ENCODE assay signal across 9 mouse cellular contexts in genomic region chr11:109320361-109320933, GRCm38 (mm10). TPM values are rescaled to one million over a fixed set of nuclear protein-coding genes. Genes with fewer than 3 reads are reported as not detected.
DNase-seq lines count a peak whose midpoint lies in the region; ATAC-seq and TF ChIP-seq lines count a peak whose summit lies in the region.
"Had no signal": no experiment of that assay in that cellular context is flagged by ENCODE, and none has a peak within 500 bp of the region (broad histone marks: within the 10 kb centered on the region; RNA-seq: fewer than 3 reads in every experiment).

No protein-coding gene starts in this region.

- 35% methylated on average over 8 of the region's 8 CpGs for WGBS in hindbrain, embryonic 13.5 days
- 59% methylated on average over 8 of the region's 8 CpGs for WGBS in hindbrain, embryonic 10.5 days
- 24% methylated on average over 8 of the region's 8 CpGs for WGBS in hindbrain, postnatal 0 days
- 32% methylated on average over 8 of the region's 8 CpGs for WGBS in limb, embryonic 14.5 days
- 73% methylated on average over 8 of the region's 8 CpGs for WGBS in liver, postnatal 0 days (ENCODE audit: insufficient replicate concordance)

- H3K4me3 ChIP-seq in hindbrain, embryonic 13.5 days: no peak overlapping the region
- no peak overlapping the region for H3K4me3 ChIP-seq in hindbrain, embryonic 10.5 days
- H3K4me3 ChIP-seq in hindbrain, postnatal 0 days (ENCODE audit: low read length): no peak overlapping the region
- H3K4me3 ChIP-seq in limb, embryonic 14.5 days (replicated peaks; ENCODE audit: low read length): no peak overlapping the region
- no peak overlapping the region for H3K4me3 ChIP-seq in liver, postnatal 0 days (ENCODE audit: low read depth, low read length)
- H3K4me3 ChIP-seq: neural tube, embryonic 12.5 days had no signal

- H3K36me3 ChIP-seq in hindbrain, embryonic 13.5 days: no peaks in the 10 kb centered on the region
- no peaks in the 10 kb centered on the region for H3K36me3 ChIP-seq in hindbrain, embryonic 10.5 days
- no peaks in the 10 kb centered on the region for H3K36me3 ChIP-seq in hindbrain, postnatal 0 days (ENCODE audit: insufficient read depth, low read length)
- no peaks in the 10 kb centered on the region for H3K36me3 ChIP-seq in limb, embryonic 14.5 days (ENCODE audit: control insufficient read depth, insufficient read depth, low read length)
- no peaks in the 10 kb centered on the region for H3K36me3 ChIP-seq in liver, postnatal 0 days (replicated peaks; ENCODE audit: insufficient read depth, low read length)
- H3K36me3 ChIP-seq: neural tube, embryonic 12.5 days had no signal

- TF ChIP-seq POLR2A in limb, embryonic 14.5 days (IDR thresholded peaks at IDR 0.05; ENCODE audit: borderline replicate concordance, extremely low read depth, insufficient read depth, insufficient read length): no peak

- peak; percentile 85 for ATAC-seq in hindbrain, embryonic 13.5 days (ENCODE audit: low FRiP score)
- ATAC-seq in hindbrain, postnatal 0 days: peak; percentile 94
- ATAC-seq in limb, embryonic 14.5 days (ENCODE audit: low FRiP score, low read depth): no peak
- no peak for ATAC-seq in liver, postnatal 0 days

- TF ChIP-seq EP300 in liver, postnatal 0 days (IDR thresholded peaks at IDR 0.05; ENCODE audit: low read depth): no peak

- H3K27ac ChIP-seq in hindbrain, embryonic 13.5 days: peak overlapping the region; percentile 69
- no peak overlapping the region for H3K27ac ChIP-seq in hindbrain, embryonic 10.5 days
- H3K27ac ChIP-seq in hindbrain, postnatal 0 days: peak overlapping the region; percentile 76
- no peak overlapping the region for H3K27ac ChIP-seq in limb, embryonic 14.5 days (replicated peaks; ENCODE audit: low read depth, low read length)
- H3K27ac ChIP-seq in liver, postnatal 0 days (ENCODE audit: low read depth): no peak overlapping the region
- H3K27ac ChIP-seq: neural tube, embryonic 12.5 days had no signal

- no peak for TF ChIP-seq CTCF in hindbrain, postnatal 0 days (IDR thresholded peaks at IDR 0.05; ENCODE audit: low read depth)
- no peak for TF ChIP-seq CTCF in liver, postnatal 0 days (IDR thresholded peaks at IDR 0.05; ENCODE audit: low read depth)

- H3K4me2 ChIP-seq in hindbrain, embryonic 13.5 days: no peak overlapping the region
- no peak overlapping the region for H3K4me2 ChIP-seq in hindbrain, postnatal 0 days (ENCODE audit: low read depth, low read length)
- no peak overlapping the region for H3K4me2 ChIP-seq in limb, embryonic 14.5 days (replicated peaks; ENCODE audit: low read depth, low read length, severe bottlenecking)
- no peak overlapping the region for H3K4me2 ChIP-seq in liver, postnatal 0 days (ENCODE audit: low read depth, low read length)
- H3K4me2 ChIP-seq: neural tube, embryonic 12.5 days had no signal

- H3K9ac ChIP-seq in hindbrain, embryonic 13.5 days: no peak overlapping the region
- no peak overlapping the region for H3K9ac ChIP-seq in hindbrain, postnatal 0 days (replicated peaks; ENCODE audit: low read length)
- no peak overlapping the region for H3K9ac ChIP-seq in limb, embryonic 14.5 days (ENCODE audit: low read depth, low read length, severe bottlenecking)
- H3K9ac ChIP-seq in liver, postnatal 0 days (replicated peaks): no peak overlapping the region
- H3K9ac ChIP-seq: neural tube, embryonic 12.5 days had no signal

- no peaks in the 10 kb centered on the region for H3K9me3 ChIP-seq in hindbrain, embryonic 13.5 days
- 0 out of 2 replicates have a peak, but pooled peaks cover 3% of the 10 kb centered on the region for H3K9me3 ChIP-seq in hindbrain, embryonic 10.5 days
- H3K9me3 ChIP-seq in hindbrain, postnatal 0 days (ENCODE audit: low read length): no peaks in the 10 kb centered on the region
- H3K9me3 ChIP-seq in limb, embryonic 14.5 days (ENCODE audit: control insufficient read depth, low read length): no peaks in the 10 kb centered on the region
- H3K9me3 ChIP-seq in liver, postnatal 0 days (ENCODE audit: low read length): no peaks in the 10 kb centered on the region
- H3K9me3 ChIP-seq: neural tube, embryonic 12.5 days had no signal

- peaks cover 10% of the 10 kb centered on the region for H3K27me3 ChIP-seq in hindbrain, embryonic 13.5 days
- peaks cover 7% of the 10 kb centered on the region; the same call in 1 of the 2 replicates for H3K27me3 ChIP-seq in hindbrain, embryonic 10.5 days (ENCODE audit: insufficient read depth, poor library complexity, severe bottlenecking)
- 0 out of 2 replicates have a peak, but pooled peaks cover 3% of the 10 kb centered on the region for H3K27me3 ChIP-seq in hindbrain, postnatal 0 days (ENCODE audit: insufficient read depth, low read length)
- no peaks in the 10 kb centered on the region for H3K27me3 ChIP-seq in limb, embryonic 14.5 days (ENCODE audit: control insufficient read depth, insufficient read depth, low read length)
- no peaks in the 10 kb centered on the region for H3K27me3 ChIP-seq in liver, postnatal 0 days (ENCODE audit: insufficient read depth, low read length)
- H3K27me3 ChIP-seq: neural tube, embryonic 12.5 days had no signal

- DNase-seq in hindbrain, embryonic 10.5 days (ENCODE audit: low spot score): no peak
- peak; percentile 89 for DNase-seq in cerebellum, adult 9-10 months
- peak; percentile 93 for DNase-seq in hindbrain, postnatal 0 days (ENCODE audit: low spot score)
- peak; percentile 24 for DNase-seq in limb, embryonic 14.5 days (ENCODE audit: low spot score)
- DNase-seq in spleen, postnatal 36 days (ENCODE audit: low spot score in 2 of 2): no peak
- DNase-seq in adrenal gland, adult 8-10 months: no peak
- no peak for DNase-seq in liver, postnatal 0 days

- H3K4me1 ChIP-seq in hindbrain, embryonic 13.5 days (replicated peaks): peaks cover 4% of the 10 kb centered on the region; the same call in 1 of the 2 replicates
- H3K4me1 ChIP-seq in hindbrain, embryonic 10.5 days (replicated peaks): no peaks in the 10 kb centered on the region
- H3K4me1 ChIP-seq in hindbrain, postnatal 0 days (ENCODE audit: insufficient read depth, low read length): peaks cover 6% of the 10 kb centered on the region; the same call in 1 of the 2 replicates
- no peaks in the 10 kb centered on the region for H3K4me1 ChIP-seq in limb, embryonic 14.5 days (ENCODE audit: control insufficient read depth, insufficient read depth, low read length)
- H3K4me1 ChIP-seq in liver, postnatal 0 days (ENCODE audit: insufficient read depth): no peaks in the 10 kb centered on the region
- H3K4me1 ChIP-seq: neural tube, embryonic 12.5 days had no signal

RNA-seq across cellular contexts. Expression of gene Rgs9, which starts 22.5 kb away (rescaled TPM):
- polyA plus RNA-seq in hindbrain, embryonic 13.5 days (2015; fragmentation: Nextera tagmentation; extraction: Ambion mirVana): 6.2 and 7.6 TPM in 2 replicates
- polyA plus RNA-seq in hindbrain, embryonic 10.5 days (2016; fragmentation: Nextera tagmentation; extraction: Ambion mirVana): 1.3 and 1.8 TPM in 2 replicates
- total RNA-seq in hindbrain, postnatal 0 days (2014; rRNA removed): 28.5 and 30.3 TPM in 2 replicates
- 13.4 and 14.3 TPM in 2 replicates for polyA plus RNA-seq in hindbrain, postnatal 0 days (2015; fragmentation: Nextera tagmentation; extraction: Ambion mirVana)
- polyA plus RNA-seq in limb, embryonic 14.5 days (2012; rRNA removed): 6.0 and 6.1 TPM in 2 replicates
- polyA plus RNA-seq in limb, embryonic 14.5 days (2014; fragmentation: Nextera tagmentation; extraction: Ambion mirVana): 2.1 and 3.3 TPM in 2 replicates
- total RNA-seq in adrenal gland, adult 8-10 months (2022): 1 to 10 TPM; 4.9 to 9.8 (median 7.4) TPM
- 0.11 TPM in 1 of 2 replicates, not detected in the other for polyA plus RNA-seq in liver, postnatal 0 days (2015; fragmentation: Nextera tagmentation; extraction: Ambion mirVana)

RNA-seq across cellular contexts. Expression of gene Gna13, which starts 42.2 kb away (rescaled TPM):
- polyA plus RNA-seq in hindbrain, embryonic 13.5 days (2015; fragmentation: Nextera tagmentation; extraction: Ambion mirVana): 15.1 and 16.6 TPM in 2 replicates
- 15.6 and 20.2 TPM in 2 replicates for polyA plus RNA-seq in hindbrain, embryonic 10.5 days (2016; fragmentation: Nextera tagmentation; extraction: Ambion mirVana)
- 55.0 and 69.3 TPM in 2 replicates for total RNA-seq in hindbrain, postnatal 0 days (2014; rRNA removed)
- polyA plus RNA-seq in hindbrain, postnatal 0 days (2015; fragmentation: Nextera tagmentation; extraction: Ambion mirVana): 38.1 and 44.4 TPM in 2 replicates
- polyA plus RNA-seq in limb, embryonic 14.5 days (2012; rRNA removed): 24.8 and 28.7 TPM in 2 replicates
- 26.2 and 28.3 TPM in 2 replicates for polyA plus RNA-seq in limb, embryonic 14.5 days (2014; fragmentation: Nextera tagmentation; extraction: Ambion mirVana)
- 10 to 100 TPM; 65.1 to 70.3 (median 68.0) TPM for total RNA-seq in adrenal gland, adult 8-10 months (2022)
- 28.4 and 30.6 TPM in 2 replicates for polyA plus RNA-seq in liver, postnatal 0 days (2015; fragmentation: Nextera tagmentation; extraction: Ambion mirVana)

Comparison
In these comparisons a context has a peak if more than half of its experiments do, and no peak if none do; other contexts are left out.
1. H3K27ac ChIP-seq: peak in hindbrain, embryonic 13.5 days (single experiment) and hindbrain, postnatal 0 days (single experiment); none in hindbrain, embryonic 10.5 days (single experiment), limb, embryonic 14.5 days (single experiment) and liver, postnatal 0 days (single experiment).
2. DNase-seq: peak in cerebellum, adult 9-10 months (single experiment), hindbrain, postnatal 0 days (single experiment) and limb, embryonic 14.5 days (single experiment); none in hindbrain, embryonic 10.5 days (single experiment), spleen, postnatal 36 days (0 of 2), adrenal gland, adult 8-10 months (single experiment) and liver, postnatal 0 days (single experiment).
3. ATAC-seq: peak in hindbrain, embryonic 13.5 days (single experiment) and hindbrain, postnatal 0 days (single experiment); none in limb, embryonic 14.5 days (single experiment) and liver, postnatal 0 days (single experiment).